Mouse (Mus musculus): ENCODE measurements at regions not wholly inside any gene's neighbourhood (a gene's known extent, or its start where the extent isn't known, plus 50 kb on each side); places are given as distances from the start of the nearest gene placed in this dataset.
"Not testable (repeated sequence)": the region's sequence is repeated elsewhere in the genome, so short reads cannot be mapped to it uniquely, and the experiment has no call there.

GRCm38 (mm10) chrX:58812824-58813223 is 96.3 kb upstream of the 4930550L24Rik start:
- not testable (repeated sequence) for H3K9ac ChIP-seq (replicated peaks; ENCODE audit: low read length); H3K36me3 ChIP-seq (ENCODE audit: control insufficient read depth, insufficient read depth, low read length); H3K27ac ChIP-seq (replicated peaks; ENCODE audit: low read depth, low read length); H3K4me1 ChIP-seq (ENCODE audit: control insufficient read depth, insufficient read depth, low read length); H3K4me3 ChIP-seq (replicated peaks; ENCODE audit: low read depth, low read length); H3K27me3 ChIP-seq (ENCODE audit: control insufficient read depth, insufficient read depth, low read length); H3K9me3 ChIP-seq (ENCODE audit: control insufficient read depth, low read length); H3K4me2 ChIP-seq (ENCODE audit: low read length); ATAC-seq (ENCODE audit: low FRiP score, low TSS enrichment)
- DNase-seq, result peak; percentile 56
- whole genome bisulfite sequencing, result 53% methylated on average over 1 of the region's 1 CpGs
